Mouse (Mus musculus) v-Abl transformed pro-B cells (cell line): ENCODE results near the gene Lrtm2.
"Not testable (repeated sequence)": the region's sequence is repeated elsewhere in the genome, so short reads cannot be mapped to it uniquely, and the experiment has no call there.

Experiments used
- in situ Hi-C, 2 experiments: fragments of 400-800 bp; cut with MboI; formaldehyde crosslinking; loops; one replicate each; pipeline ENCODE4 v1.15.1; 2025; ENCODE audit not compliant: unreplicated experiment in 2 of 2

The Lrtm2 gene

DNA sequence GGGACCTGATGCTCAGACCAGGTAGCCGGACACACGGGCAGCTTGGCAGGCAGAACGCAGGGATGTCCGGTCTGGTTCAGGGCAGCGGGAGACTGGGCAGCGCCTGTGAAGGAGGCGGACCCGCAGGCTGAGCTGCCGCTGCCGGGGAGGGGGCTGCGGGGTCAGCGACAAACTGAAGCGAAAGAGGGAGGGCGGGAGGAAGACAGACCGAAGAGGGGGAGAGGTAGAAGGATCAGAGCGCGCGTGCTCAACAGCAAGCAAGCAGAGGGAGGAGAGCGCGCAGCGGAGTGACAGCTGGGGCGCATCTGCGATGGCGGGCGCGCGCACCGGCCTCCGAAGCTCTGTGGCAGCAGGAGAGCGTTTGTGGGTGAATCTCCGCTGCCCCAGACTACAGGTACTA is at the start of gene Lrtm2:
Gene Lrtm2 (minus strand): TSS at position 261 of the 400 bp plus-strand sequence.
- in situ Hi-C loops, result loop anchor here in 1 of 2 experiments (25.0 kb wide), 2 partner anchors 918 to 1143 kb away; partner anchors contain the start of genes Bms1 and Ret

DNA sequence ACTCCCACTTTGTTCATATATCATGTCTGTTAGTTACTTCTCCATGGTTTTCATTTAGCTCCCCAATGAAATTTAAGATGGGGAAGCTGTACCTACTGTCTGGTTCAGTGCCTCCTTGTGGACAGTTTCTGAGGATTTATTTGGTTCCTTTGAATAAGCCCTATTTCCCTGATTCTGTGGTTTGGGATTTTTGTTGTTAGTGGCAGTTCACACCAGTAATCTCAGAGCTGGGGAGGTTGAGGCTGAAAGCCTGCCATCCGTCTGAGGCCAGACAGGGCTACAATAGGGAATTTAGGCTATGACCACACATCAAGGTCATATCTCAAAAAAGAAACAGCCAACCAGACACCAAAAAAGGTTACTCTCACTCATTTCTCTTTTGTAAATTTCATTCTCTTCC is 48.1 kb upstream of the Lrtm2 start:
- in situ Hi-C loops, result loop anchor here (25.0 kb wide), 3 partner anchors 1084 to 1491 kb away; partner anchors contain the start of genes Hnrnpf (in 1 of the 2) and Il17ra (in 1 of the 2)

DNA sequence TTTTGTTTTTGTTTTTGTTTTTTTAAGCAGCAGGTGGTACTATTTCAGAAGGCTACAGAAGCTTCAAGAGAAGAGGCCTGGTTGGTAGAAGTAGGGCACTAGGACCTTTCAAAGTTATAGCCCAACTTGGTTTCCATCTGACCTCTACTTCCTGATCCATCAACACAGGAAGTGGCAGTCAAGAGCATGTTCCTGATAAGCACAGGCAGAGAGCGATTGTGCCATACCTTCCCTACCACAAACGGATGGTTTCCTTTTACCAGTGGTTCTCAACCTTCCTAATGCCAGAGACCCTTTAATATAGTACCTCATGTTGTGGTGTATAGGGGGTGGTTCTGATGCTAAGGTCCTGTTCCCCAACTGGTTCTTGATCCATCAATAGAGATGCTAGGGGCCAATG is 47.0 kb upstream of the Lrtm2 start:
- in situ Hi-C loops, result loop anchor here (25.0 kb wide), 3 partner anchors 1085 to 1490 kb away; partner anchors contain the start of genes Hnrnpf (in 1 of the 2) and Il17ra (in 1 of the 2)

DNA sequence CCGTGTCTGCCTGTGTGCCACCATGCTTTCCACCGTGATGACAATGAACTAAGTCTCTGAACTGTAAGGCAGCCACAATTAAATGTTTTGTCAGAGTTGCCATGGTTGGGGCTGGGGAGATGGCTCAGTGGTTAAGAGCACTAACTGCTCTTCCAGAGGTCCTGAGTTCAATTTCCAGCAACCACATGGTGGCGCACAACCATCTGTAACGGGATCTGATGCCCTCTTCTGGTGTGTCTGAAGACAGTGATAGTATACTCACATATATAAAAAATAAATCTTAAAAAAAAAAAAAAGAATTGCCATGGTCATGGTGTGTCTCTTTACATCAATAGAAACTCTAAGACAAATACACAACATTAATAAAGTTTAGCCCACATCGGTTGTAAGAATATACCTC is 44.5 kb upstream of the Lrtm2 start:
- in situ Hi-C loops, result loop anchor here (25.0 kb wide), 3 partner anchors 1087 to 1488 kb away; partner anchors contain the start of genes Hnrnpf (in 1 of the 2) and Il17ra (in 1 of the 2)

DNA sequence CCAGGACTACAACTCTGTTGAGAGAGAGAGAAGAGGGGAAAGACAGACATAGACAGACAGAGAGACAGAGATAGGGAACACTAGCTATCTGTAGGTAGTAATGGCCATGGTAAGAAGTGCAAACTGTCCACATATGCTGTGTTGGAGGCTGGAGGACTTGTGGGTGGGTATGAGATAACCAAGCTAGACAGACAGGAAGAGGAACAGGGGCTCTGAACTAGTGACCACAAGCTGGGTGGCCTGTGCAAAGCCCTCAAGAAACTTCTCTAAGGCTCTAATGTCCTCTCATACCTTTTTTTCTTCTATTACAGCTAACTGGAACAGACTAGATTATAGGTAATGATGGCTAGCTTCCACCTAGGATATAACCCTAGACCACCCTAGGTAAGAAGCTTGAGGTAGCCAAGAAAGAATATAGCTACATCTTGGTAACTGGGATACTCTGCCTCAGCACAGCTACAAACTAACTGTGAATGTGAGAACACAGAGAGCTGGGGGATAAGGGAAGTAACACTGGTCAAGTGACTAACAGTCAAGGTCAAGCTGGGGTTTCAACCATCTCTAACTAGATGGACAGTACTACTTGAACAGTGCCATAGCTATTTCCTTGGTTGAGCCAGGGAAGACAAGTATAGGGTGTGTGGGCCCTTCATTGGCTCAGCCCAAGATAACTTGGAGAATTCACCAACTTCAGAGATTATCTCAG is 42.6 kb upstream of the Lrtm2 start:
- in situ Hi-C loops, result no loop called here

DNA sequence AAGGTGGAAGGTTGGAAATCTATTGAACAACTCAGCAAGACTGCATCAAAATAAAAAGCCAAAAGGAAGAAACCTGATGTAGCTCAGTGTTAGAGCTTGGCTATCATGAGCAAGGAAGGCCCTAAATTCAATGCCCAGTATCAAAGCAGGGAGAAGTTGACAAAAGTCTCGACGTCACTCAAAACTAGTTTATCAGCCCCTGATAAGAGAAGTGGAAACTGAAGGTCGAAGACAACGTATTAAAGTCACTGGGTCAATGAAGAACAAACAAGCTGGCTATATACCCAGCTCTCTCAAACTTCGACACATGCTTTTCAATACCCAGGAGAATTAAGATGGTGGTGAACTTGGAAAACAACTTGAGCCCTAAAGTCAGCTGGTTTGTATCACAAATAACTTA is 41.7 kb upstream of the Lrtm2 start:
- in situ Hi-C loops, result no loop called here

DNA sequence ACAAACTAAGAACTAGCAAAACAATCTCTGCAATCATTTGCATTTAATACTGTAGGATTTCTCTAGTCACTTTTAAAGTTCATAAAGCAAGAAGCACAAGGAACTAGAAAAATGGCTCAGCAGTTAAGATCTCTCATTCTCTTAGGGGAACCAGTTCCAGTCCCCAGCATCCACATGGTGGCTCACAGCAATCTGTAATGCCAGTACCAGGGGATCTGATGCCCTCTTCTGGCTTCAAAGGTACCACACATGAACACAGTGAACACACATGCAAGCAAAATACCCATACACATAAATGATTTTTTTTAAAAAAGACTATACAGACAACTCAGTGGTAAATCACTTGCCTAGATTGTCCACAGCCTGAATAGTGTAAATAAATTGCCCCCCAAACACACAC is 41.1 kb upstream of the Lrtm2 start:
- in situ Hi-C loops, result no loop called here

DNA sequence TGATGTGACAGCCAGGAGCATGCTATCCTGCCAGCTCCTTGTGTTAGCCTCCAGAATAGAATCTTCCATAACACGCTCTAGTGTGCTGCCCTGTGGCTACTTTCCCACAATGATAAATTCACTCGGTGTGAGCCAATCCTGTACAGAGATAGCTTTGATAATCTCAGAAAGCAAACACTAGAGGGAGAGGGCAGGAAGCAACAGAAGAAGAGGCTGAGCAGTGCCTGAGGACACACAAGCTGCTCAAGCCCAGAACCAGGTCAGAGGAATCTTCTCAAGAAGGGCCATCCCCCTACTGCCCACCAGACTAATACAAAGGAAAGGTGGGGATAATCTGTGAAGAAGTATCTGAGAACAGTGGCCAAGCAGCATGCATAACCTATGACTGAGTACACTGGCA is 36.8 kb upstream of the Lrtm2 start:
- in situ Hi-C loops, result no loop called here

DNA sequence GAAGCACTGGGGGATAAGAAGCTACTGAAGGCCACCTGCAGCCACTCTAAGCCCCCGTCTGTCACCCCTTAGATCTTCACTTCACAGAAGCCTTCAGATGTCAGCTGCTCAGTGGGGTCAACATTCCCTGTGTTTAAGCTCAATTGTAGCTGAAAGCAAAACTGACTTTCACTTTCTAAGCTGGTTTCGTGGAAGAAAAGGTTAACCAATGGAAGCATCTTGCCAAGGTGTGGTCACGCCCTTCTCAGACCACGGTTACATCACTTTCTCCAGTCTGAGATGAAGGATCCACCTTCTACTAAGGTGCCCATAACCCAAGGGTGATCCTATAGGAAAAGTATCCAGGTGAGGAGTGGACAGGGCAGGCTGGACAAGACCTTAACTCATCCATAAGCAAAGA is 36.2 kb upstream of the Lrtm2 start:
- in situ Hi-C loops, result not testable (repeated sequence)

DNA sequence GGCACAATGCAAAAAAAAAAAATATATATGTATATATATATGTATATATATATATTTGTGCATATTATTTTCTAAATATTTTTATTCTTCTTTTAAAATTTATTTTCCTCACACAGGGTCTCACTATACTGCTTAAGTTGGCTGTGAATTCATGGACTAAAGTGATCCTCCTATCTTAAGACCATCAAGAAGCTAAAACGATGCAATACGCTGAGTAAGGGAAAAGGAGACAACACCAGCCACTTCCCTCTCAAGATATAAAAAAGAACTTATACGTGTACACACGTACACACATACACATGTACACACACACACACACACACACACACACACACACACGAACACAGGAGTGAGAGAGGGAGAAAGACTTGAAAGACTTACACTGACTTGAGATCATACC is 33.0 kb upstream of the Lrtm2 start:
- in situ Hi-C loops, result no loop called here

DNA sequence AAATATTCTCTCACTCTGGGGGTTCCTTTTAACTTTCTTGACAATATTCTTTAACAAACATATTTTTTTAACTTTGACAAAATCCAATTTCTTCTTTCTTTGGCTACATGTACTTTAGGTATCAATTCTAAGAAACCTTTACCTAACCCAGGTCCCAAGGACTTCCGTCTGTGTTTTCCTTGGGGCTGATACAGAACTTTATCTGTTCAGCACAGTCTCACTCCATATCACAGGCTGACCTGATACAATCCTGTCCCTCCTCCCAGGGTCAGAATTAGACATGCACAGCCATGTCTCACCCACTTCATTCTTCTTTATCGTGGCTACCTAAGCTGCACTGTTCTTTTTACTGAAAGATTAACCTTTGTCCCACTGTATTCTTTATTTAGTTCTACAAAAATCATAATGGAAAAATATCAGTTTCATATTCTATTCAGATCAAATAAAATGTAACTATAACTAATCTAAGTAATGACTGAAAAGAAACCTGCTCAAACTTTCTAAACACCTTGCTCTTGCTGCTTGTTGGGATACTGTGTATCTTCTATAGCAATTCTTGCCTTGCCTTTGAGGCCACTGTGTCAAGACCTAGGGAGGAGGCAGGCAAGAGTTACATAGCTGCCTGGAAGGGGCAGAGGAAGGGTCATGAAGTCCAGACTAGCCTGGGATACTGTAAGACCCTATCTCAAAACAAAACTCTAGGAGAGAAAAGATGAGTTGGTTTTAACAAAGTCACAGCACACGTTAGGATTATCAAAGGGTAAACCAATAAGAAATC is 30.5 kb upstream of the Lrtm2 start:
- in situ Hi-C loops, result no loop called here

DNA sequence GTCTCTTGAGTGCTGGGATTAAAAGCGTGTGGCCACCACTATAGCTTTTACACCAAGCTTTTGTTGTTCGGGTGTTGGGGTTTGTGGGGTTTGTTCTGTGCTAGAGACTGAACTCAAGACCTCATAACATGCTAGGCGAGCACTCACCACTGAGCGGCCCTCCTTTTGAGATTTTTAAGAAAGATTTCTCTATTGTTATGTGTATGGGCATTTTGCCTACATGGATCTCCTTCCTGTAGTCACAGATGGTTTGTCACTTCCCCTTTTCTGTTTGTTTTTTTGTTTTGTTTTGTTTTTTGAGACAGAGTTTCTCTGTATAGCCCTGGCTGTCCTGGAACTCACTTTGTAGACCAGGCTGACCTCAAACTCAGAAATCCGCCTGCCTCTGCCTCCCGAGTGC is 29.7 kb upstream of the Lrtm2 start:
- in situ Hi-C loops, result not testable (repeated sequence)

DNA sequence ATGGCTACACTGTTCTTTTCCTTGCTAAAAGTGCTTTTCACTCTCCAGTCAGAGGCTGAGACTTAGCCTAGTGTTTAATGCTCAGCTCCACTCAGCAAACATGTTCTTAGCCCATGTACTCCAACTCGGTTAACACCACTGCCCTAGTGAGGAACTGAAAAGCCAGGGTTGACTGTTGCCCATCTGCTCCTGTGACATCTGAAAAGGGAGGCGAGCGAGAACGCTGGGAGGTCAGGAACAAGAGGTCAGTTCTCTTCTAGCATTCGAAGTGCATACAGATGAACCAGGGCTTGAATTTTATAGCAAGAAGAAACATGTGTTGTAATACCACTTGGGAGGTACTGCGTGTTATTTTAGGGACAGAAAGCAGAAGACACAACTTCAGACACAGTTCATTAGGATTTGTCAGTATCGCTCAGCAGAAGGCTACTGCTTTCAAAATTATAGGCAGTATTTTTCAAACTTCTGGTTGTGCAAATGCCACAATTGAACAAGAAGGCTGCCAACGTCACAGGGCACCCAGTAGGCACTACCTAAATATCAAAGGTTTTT is 27.5 kb upstream of the Lrtm2 start:
- in situ Hi-C loops, result no loop called here

DNA sequence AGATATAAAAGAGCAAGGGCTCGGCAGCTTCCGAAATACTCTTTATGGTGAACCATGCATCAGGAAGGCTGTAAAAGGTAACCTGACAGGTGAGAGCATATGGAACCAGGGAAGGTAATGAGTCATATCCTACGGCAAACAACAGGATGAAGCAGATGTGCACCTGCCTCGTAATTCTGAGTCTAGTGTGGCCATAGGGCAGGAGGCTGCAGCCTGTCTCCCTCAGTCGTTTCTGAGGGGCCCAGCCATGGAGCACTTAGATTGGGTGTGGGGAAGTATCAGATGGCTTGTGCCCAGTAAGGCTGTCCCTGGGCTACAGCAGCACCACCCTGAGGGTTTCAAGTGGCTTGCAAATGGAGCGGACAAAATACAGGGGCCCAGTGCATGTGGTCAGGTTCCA is 21.9 kb upstream of the Lrtm2 start:
- in situ Hi-C loops, result loop anchor here (5.0 kb wide), 2 partner anchors 35 to 75 kb away; no protein-coding TSS in a partner anchor

DNA sequence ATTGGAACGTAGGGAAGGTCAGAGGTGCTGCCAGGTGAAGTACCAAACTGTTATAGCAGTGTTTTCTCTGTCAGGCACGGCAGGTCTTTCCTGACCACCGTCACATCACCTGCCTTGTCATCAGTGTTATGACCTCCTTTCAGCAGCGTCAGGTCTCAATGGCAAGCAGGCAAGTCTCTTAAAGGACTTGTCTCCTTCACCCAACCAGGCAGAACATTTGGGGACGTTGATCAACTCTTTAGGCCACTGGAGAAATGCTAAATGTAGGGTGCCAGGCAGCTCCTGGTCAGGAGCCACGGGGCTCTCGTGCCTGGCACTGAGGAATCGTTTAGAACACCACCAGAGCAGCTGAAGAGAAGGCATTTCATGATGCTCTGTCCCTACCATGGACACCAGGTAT is 21.1 kb upstream of the Lrtm2 start:
- in situ Hi-C loops, result loop anchor here (5.0 kb wide), 2 partner anchors 36 to 76 kb away; no protein-coding TSS in a partner anchor

DNA sequence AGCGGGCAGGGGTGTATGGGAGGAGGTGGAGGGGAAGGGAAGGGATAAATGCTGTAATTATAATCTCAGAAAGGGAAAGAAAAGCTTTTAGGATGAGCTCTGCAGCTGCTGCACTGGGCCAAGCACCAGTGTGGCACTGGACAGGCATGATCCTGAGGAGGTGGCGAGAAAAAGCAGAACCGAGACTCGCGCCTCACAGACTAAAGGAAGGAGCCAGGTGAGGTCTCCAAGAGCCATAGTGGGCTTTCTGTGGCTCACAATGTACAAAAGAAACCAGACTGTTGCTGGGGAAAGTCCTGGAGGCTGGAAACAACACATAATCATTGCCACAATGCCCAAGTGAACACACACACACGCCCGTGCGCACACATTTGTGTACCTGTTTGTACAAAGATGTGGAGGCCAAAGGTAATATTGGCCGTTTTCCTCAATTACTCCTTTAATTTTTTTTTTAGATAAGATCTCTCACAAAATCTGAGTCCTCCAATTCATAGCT is 20.2 kb upstream of the Lrtm2 start:
- in situ Hi-C loops, result loop anchor here (5.0 kb wide), 2 partner anchors 37 to 77 kb away; no protein-coding TSS in a partner anchor

DNA sequence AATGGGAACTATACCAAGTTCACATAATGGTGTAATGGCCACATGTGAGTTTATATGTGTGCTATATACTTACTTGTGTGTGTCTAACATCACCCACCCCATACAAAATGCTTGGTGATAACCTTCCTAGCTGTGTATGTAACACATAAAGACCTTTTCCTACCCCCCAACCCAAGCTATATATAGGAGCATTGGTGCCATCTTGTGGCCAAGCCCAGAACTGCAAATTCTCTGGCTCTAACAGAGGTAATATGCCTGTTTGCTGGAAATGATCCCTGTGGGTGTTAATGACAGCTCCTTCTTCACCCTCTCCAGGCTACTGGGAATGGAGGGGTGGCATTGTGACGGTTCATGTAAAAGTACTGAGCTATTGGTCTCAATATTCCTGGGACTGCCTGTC is 17.7 kb upstream of the Lrtm2 start:
- in situ Hi-C loops, result loop anchor here (5.0 to 25.0 kb wide), 3 partner anchors 126 to 1161 kb away; partner anchors contain the start of genes Bms1 (in 1 of the 2) and Ret (in 1 of the 2)

DNA sequence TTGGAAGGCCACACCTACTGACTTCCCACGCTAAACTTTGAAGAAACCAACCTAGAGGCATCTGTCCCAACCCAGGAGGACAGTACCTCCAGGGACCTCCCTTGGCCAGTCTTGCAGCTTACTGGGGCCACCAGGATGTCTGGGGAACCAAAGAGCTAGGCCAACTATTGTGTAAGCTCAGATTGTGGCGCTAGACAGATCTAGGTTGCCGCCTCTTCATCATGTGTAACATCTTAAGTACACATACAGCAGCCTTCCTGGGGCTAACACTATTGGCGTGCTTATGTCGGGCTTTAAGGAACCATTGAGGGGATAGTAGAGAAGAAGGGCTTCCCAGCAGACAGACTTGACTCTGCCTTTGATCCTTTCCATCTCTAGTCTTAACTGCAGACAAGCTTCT is 17.2 kb upstream of the Lrtm2 start:
- in situ Hi-C loops, result loop anchor here (5.0 to 25.0 kb wide), 3 partner anchors 126 to 1161 kb away; partner anchors contain the start of genes Bms1 (in 1 of the 2) and Ret (in 1 of the 2)

DNA sequence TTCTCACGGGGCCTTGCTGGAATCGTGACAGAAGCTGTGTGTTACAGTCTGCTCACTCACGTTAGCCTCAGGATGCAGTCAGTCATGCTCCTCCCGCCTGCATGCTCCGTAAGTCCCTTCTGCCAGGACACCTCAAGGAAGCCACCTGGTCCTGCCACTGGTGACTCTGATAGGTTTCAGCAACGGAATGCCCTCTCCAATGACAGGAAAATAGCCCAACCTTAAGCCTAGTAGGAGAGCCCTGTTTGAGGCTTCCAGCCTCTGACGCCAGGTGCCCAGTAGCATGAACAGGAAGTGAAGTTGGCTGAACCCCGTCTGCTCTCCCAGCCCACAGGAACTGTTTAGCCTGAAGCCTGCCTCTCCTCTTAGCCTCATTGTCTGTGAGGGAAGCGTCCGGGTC is 15.7 kb upstream of the Lrtm2 start:
- in situ Hi-C loops, result loop anchor here (5.0 to 25.0 kb wide), 3 partner anchors 124 to 1159 kb away; partner anchors contain the start of genes Bms1 (in 1 of the 2) and Ret (in 1 of the 2)

DNA sequence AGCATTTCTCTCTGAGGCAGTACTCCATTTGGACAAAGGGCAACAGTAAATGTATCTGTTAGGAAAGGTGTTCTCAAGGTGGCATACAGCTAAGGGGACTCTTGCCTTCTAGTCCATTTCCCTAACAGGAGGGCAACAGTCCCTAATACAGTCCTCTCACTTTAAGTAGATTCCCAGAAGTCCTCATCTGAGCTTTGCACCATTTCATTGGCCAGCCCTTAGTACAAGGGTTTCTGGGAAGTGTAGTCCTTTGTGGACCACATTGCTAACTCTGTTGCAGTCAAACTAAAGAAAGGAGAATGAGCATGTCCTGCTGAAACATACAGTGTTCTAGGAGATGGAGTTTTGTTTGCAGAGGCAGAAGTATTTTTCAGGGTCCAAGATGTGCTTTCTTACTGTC is 10.8 kb upstream of the Lrtm2 start:
- in situ Hi-C loops, result loop anchor here in 1 of 2 experiments (25.0 kb wide), 2 partner anchors 929 to 1154 kb away; partner anchors contain the start of genes Bms1 and Ret
